Mouse (Mus musculus) intestine, postnatal 0 days (tissue): ENCODE results near the gene Eif4ebp2. TPM values are rescaled to one million over a fixed set of nuclear protein-coding genes. Genes with fewer than 3 reads are reported as not detected.

ENCODE experiments used
- ATAC-seq: fragments of 200-750 bp; cut with Nextera tagmentation; 2 replicates; pipeline ENCODE4 v1.8.0; 2017; ENCODE audit warnings: mild to moderate bottlenecking, moderate TSS enrichment, moderate library complexity
- H3K27ac ChIP-seq: fragments of 300-500 bp; sonication (generic); 2 replicates; pipeline ENCODE4 v1.5.1; 2014; ENCODE audit warnings: mild to moderate bottlenecking, low read depth, low read length, moderate library complexity
- H3K27me3 ChIP-seq: fragments of 300-500 bp; sonication (generic); replicated peaks from 2 replicates; pipeline ENCODE4 v1.6.1; 2014; ENCODE audit warnings: low read length, mixed read lengths; ENCODE audit not compliant: control insufficient read depth, insufficient read depth
- H3K36me3 ChIP-seq: fragments of 300-500 bp; sonication (generic); 2 replicates; pipeline ENCODE4 v1.6.1; 2014; ENCODE audit warnings: mild to moderate bottlenecking, moderate library complexity; ENCODE audit not compliant: control insufficient read depth, insufficient read depth
- H3K4me1 ChIP-seq: fragments of 300-500 bp; sonication (generic); replicated peaks from 2 replicates; pipeline ENCODE4 v1.6.1; 2014; ENCODE audit warnings: antibody characterized with exemption, low read length, mixed read lengths; ENCODE audit not compliant: control insufficient read depth, insufficient read depth
- H3K4me2 ChIP-seq: fragments of 300-500 bp; sonication (generic); replicated peaks from 2 replicates; pipeline ENCODE4 v1.6.1; 2014; ENCODE audit warnings: low read depth, mild to moderate bottlenecking, moderate library complexity
- H3K4me3 ChIP-seq: fragments of 300-500 bp; sonication (generic); 2 replicates; pipeline ENCODE4 v1.5.1; 2014; ENCODE audit warnings: low read depth, low read length
- H3K9ac ChIP-seq: fragments of 300-500 bp; sonication (generic); 2 replicates; pipeline ENCODE4 v1.6.1; 2014; ENCODE audit warnings: mild to moderate bottlenecking, low read depth, low read length
- H3K9me3 ChIP-seq: fragments of 300-500 bp; sonication (generic); 2 replicates; pipeline ENCODE4 v1.6.1; 2016; ENCODE audit warnings: mixed run types; ENCODE audit not compliant: control insufficient read depth
- CTCF ChIP-seq: sonication (generic); IDR thresholded peaks from 2 replicates; pipeline ENCODE4 v1.5.1; 2016; ENCODE audit warnings: low read depth, mild to moderate bottlenecking, control low read depth, antibody characterized with exemption, moderate library complexity
- WGBS: fragments of 180-500 bp; shearing (Covaris S2); extraction: QIAGEN DNeasy Blood & Tissue Kit; methylation state at CpG from one replicate; pipeline ENCODE4 v1.1.7; 2014; 5-methylcytosine and 5-hydroxymethylcytosine counted together
- polyA plus RNA-seq: library from polyadenylated mRNA; unstranded; fragments of >200 nt; fragmentation: Nextera tagmentation; extraction: Ambion mirVana; gene quantifications from 2 replicates; pipeline ENCODE4 v1.2.1, GENCODE M21; 2015

Gene Eif4ebp2
- polyA plus RNA-seq, 1 experiment from 2014 or later, result 53.1 TPM

- H3K4me2 ChIP-seq, result no peak overlapping the region
- no peaks in the 10 kb centered on the region; the same call in 1 of the 2 replicates for H3K27me3 ChIP-seq
- WGBS, result 40% methylated on average over 9 of the region's 9 CpGs
- H3K4me3 ChIP-seq, result no peak overlapping the region
- H3K9me3 ChIP-seq, result no peaks in the 10 kb centered on the region
- no peak for TF ChIP-seq CTCF
- no peak for ATAC-seq
- H3K9ac ChIP-seq, result no peak overlapping the region
- no peak overlapping the region for H3K27ac ChIP-seq
- H3K36me3 ChIP-seq, result no peaks in the 10 kb centered on the region
- no peaks in the 10 kb centered on the region for H3K4me1 ChIP-seq
Observed at GRCm38 (mm10) chr10:61410193-61410592, 42.3 kb downstream of the Eif4ebp2 start.

GRCm38 (mm10) chr10:61409776-61410175, 42.7 kb downstream of the Eif4ebp2 start:
- Histone ChIP-seq H3K4me2 (no peak overlapping the region), H3K27me3 (no peaks in the 10 kb centered on the region), H3K27ac (no peak overlapping the region), H3K9me3 (no peaks in the 10 kb centered on the region), H3K4me3 (no peak overlapping the region), H3K36me3 (no peaks in the 10 kb centered on the region), H3K9ac (no peak overlapping the region), H3K4me1 (no peaks in the 10 kb centered on the region)
- 9% methylated on average over 4 of the region's 4 CpGs for WGBS
- no peak for TF ChIP-seq CTCF
- ATAC-seq, result no peak

GRCm38 (mm10) chr10:61405958-61406357, 46.5 kb downstream of the Eif4ebp2 start:
- Histone ChIP-seq H3K36me3 (no peaks in the 10 kb centered on the region), H3K4me3 (no peak overlapping the region), H3K27ac (no peak overlapping the region), H3K4me1 (no peaks in the 10 kb centered on the region), H3K4me2 (no peak overlapping the region), H3K9me3 (no peaks in the 10 kb centered on the region), H3K27me3 (no peaks in the 10 kb centered on the region), H3K9ac (no peak overlapping the region)
- no peak for TF ChIP-seq CTCF
- 14% methylated on average over 10 of the region's 10 CpGs for WGBS
- ATAC-seq, result no peak

- Histone ChIP-seq H3K27me3 (0 out of 2 replicates have a peak, but pooled peaks cover 4% of the 10 kb centered on the region), H3K4me2 (no peak overlapping the region), H3K4me1 (no peaks in the 10 kb centered on the region), H3K4me3 (no peak overlapping the region), H3K9ac (no peak overlapping the region), H3K27ac (no peak overlapping the region), H3K9me3 (no peaks in the 10 kb centered on the region), H3K36me3 (no peaks in the 10 kb centered on the region)
- no peak for ATAC-seq
- 78% methylated on average over 2 of the region's 2 CpGs for WGBS
- TF ChIP-seq CTCF, result no peak
Observed at GRCm38 (mm10) chr10:61402911-61403310, 49.5 kb downstream of the Eif4ebp2 start.

- no peak overlapping the region for H3K4me3 ChIP-seq
- H3K4me2 ChIP-seq, result no peak overlapping the region
- H3K9me3 ChIP-seq, result no peaks in the 10 kb centered on the region
- 76% methylated on average over 5 of the region's 5 CpGs for WGBS
- H3K36me3 ChIP-seq, result no peaks in the 10 kb centered on the region
- no peaks in the 10 kb centered on the region for H3K4me1 ChIP-seq
- H3K27ac ChIP-seq, result no peak overlapping the region
- H3K27me3 ChIP-seq, result 0 out of 2 replicates have a peak, but pooled peaks cover 4% of the 10 kb centered on the region
- no peak for ATAC-seq
- H3K9ac ChIP-seq, result no peak overlapping the region
- TF ChIP-seq CTCF, result peak; percentile 57
Observed at GRCm38 (mm10) chr10:61402480-61402879, 50.0 kb downstream of the Eif4ebp2 start.

GRCm38 (mm10) chr10:61400407-61400806, 52.1 kb downstream of the Eif4ebp2 start:
- no peaks in the 10 kb centered on the region for H3K36me3 ChIP-seq
- H3K4me2 ChIP-seq, result no peak overlapping the region
- ATAC-seq, result no peak
- no peaks in the 10 kb centered on the region for H3K4me1 ChIP-seq
- no peak overlapping the region for H3K9ac ChIP-seq
- H3K4me3 ChIP-seq, result no peak overlapping the region
- no peak for TF ChIP-seq CTCF
- H3K27me3 ChIP-seq, result 0 out of 2 replicates have a peak, but pooled peaks cover 4% of the 10 kb centered on the region
- H3K9me3 ChIP-seq, result no peaks in the 10 kb centered on the region
- no peak overlapping the region for H3K27ac ChIP-seq
- 91% methylated on average over 5 of the region's 5 CpGs for WGBS
